Mouse (Mus musculus) spleen, postnatal 14 days (tissue): ENCODE measurements at regions not wholly inside any gene's neighbourhood (a gene's known extent, or its start where the extent isn't known, plus 50 kb on each side); places are given as distances from the start of the nearest gene placed in this dataset.

Source experiments
- DNase-seq, 2 experiments: peaks; one replicate each; pipeline ENCODE4 v3.0.0; 2021 to 2022; ENCODE audit warnings: low spot score in 2 of 2

DNA sequence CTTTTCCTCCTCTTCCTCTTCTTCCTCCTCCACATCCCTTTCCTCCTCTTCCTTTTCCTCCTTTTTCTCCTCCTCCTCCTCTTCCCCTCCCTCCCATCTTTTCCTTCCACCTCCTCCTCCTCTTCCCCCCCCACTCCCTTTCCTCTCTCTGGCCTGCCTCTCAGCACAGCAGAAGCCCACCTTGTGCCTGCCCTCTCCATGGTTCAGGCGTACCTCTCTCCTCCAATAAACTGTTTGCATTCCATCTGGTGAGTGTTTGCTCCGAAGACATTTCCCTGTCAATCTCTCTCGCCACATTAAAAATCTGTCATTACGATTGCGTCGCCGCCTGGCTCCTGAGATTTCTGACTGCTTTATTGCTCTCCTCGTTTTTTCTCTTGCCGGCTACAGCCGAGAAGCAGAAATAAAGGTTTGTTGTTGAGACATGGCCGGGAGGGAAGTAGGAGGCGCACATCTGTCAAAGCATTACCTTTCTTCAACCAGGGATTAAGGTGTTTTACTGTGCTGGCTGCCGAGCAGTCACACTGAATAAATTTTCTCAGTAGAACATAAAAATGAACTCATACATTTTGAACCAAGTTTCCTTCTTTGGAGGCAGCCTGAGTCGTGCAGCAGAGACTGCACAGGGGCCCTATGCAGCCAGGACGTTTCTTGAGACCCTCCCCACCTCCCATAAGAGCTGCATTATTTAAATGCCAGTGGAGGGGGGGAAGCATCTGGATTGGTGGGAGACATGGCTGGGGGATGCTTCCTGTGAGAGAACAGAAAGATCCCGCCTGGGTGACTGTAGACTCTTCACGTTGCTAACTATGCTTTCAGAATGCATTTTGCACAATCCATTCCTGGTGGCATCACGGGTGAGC lies 376.3 kb upstream of the 3110018I06Rik start:
- DNase-seq = no peak

- no peak for DNase-seq
Measured at GRCm38 (mm10) chr12:107118364-107118763, 370.1 kb upstream of the 3110018I06Rik start.

DNA sequence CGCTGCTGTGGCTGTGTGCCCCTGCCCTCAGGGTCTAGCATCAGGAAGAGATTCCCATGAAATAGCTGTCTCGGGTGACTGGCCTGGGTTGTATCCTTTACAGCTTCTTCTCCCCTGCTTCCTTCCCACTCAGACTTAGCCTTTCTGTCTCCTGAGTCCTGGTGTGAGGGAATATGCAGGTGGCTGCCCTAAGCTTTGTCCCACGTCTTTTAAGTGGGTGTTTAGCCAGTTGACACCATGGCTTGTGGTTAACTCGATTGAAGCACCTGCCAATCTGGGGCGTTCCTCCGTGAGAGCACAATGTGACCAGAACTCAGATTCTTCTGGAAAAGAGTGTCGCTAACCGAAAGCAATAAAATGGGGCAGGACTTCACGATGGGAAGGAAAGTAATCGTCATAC lies 369.4 kb upstream of the 3110018I06Rik start:
- DNase-seq = no peak

- no peak for DNase-seq
Measured at GRCm38 (mm10) chr12:107120486-107121186, 367.8 kb upstream of the 3110018I06Rik start.

DNA sequence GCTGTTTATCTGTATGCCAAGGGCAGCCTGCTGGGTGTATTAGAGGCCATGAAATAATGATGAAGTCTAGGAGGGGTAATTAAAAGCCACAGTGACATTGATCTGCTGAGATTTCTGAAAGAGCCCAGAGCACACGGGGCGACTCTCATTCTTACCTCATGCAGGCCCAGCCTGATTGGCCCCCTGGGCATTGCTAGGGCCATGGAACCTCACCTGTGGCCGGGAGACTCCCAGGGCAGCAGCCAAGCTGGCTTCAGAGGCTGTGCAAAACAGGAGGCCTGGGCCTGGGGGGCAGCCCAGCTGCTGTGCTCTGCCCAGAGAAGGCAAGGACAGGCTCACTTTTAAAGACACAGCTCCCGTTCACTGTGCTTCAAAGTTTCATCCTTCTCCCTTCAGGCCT lies 366.4 kb upstream of the 3110018I06Rik start:
- no peak for DNase-seq

- no peak for DNase-seq
Measured at GRCm38 (mm10) chr12:107123661-107124060, 364.8 kb upstream of the 3110018I06Rik start.

DNA sequence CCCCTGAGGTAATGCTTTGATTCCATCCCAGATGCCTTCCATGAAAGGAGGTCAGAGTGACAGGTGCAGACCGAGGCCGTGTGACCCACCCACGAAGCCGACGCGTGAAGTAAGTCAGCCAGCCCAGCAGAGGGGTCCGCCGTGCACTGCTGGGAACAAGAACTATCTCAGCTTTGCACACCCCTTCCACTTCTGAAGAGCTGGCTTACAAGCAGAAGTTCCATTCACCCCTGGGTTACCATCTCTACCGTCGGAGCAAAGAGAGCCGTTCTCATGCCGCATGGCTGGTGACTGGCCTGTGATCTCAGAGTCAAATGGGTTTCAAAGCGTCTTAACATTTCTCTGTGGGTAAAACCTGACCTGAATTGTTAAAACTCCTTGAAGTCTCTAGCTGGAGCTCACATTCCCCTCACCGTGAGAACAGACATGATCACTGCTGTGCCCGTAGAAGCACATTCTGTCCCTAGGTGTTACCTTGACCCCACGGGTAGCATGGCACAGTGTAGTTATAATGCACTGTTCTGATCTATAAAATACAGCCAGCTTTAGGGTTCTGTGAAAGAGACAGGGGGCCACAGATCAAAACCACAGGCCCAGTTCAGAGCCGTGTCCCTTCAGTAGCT lies 364.1 kb upstream of the 3110018I06Rik start:
- DNase-seq = no peak

DNA sequence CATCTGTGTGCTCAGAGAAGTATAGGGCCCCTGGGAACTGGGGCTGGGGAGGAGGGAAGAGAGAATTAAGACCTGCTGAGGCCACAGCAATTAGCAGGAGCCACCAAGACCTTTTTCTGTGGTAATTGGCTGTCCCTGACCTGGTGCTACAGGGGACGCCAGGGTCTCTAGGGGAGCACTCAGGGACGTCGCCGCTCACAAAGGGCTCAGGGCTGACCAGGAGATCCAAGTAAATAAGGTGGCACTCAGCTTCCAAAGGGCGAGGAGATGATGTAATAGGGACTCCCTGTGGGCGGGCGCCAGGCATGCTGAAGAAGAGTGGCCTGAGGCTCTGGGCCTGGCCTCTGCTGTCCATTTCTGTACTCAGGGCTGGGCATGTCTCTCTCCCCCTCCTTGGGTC lies 363.2 kb upstream of the 3110018I06Rik start:
- DNase-seq = no peak

DNA sequence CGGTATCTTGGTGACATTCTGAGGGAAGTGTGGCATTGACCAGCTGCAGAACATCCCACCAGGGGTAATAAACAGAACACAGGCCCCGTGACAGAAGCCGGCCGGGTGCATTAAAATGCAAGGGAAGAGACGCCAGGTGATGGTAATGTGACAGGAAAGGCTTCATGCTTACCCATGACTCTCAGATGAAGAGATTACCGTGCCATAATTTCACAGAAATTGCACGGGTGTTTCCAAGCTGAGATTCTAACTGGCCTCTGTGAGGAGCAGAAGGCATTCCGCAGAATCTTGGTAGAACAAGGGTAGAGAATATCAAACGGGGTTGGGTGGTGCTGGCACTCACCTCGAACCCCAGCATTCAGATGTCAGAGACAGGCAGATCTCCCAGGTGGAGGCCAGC lies 362.4 kb upstream of the 3110018I06Rik start:
- DNase-seq = no peak

- no peak for DNase-seq
Measured at GRCm38 (mm10) chr12:107127591-107127990, 360.8 kb upstream of the 3110018I06Rik start.

DNA sequence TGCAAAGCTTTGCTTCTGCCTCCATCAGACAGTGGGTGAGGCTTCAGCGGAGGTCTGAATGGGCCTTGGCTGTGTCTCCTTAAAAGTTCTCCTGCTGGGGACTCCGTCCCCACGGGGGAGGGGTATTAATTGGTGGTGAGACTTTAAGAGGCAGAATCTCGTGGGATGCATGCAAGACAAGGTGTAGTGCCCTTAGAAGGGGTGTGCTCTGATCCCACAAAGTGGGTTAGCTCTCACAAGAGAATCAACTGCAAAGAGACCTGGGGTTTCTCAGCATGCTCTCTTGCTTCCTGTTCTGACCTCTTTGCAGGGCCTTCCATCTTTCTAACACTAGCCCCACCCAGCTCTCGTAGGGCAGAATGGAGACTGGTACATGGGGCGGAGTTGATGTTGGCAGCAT lies 359.2 kb upstream of the 3110018I06Rik start:
- DNase-seq = no peak

DNA sequence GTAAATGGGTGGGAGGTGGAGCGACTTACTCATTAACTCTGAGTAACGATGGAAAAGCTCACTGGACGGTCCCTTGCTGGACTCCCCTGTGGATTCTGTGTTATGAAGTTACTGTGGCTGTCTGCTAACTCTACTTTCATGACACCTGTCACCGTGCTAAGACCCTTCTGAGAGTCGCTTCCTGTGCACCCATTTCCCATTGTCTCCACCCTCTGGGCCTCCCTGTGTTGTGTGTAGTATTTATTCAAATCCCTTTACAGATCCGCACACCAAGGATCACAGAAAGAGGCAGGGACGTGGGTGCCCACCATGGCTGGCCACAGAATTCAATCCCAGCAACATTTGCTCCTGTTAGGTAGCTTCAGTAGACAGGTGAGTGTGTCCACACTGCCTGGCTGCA lies 357.1 kb upstream of the 3110018I06Rik start:
- DNase-seq = no peak

- DNase-seq = no peak
Measured at GRCm38 (mm10) chr12:107131841-107132240, 356.6 kb upstream of the 3110018I06Rik start.

DNA sequence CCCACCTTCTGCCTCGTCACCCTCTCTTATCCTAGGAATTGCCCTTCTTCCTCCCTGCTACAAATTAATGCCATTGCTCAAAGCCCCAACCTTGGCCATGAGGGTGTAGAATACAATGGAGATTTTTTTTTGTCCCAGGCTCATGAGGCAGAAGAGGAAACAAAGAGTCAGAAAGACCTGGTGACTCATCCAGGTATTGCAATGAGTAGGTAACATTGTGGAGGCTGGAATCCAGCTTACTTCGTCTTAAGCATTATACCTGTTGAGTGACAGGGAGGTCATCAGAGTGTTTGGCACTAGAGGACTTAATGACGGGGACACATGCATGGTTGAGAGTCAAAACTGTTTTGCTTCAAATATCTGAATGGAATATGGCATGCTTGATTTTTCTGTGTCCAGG lies 355.9 kb upstream of the 3110018I06Rik start:
- no peak for DNase-seq

- DNase-seq = no peak
Measured at GRCm38 (mm10) chr12:107134353-107134752, 354.1 kb upstream of the 3110018I06Rik start.

GRCm38 (mm10) chr12:107138677-107139400 lies 349.6 kb upstream of the 3110018I06Rik start:
- DNase-seq = no peak

- DNase-seq = no peak
Measured at GRCm38 (mm10) chr12:107140957-107141595, 347.4 kb upstream of the 3110018I06Rik start.

- DNase-seq = no peak
Measured at GRCm38 (mm10) chr12:107142226-107142625, 346.2 kb upstream of the 3110018I06Rik start.

GRCm38 (mm10) chr12:107146608-107147121 lies 341.8 kb upstream of the 3110018I06Rik start:
- DNase-seq = no peak

- no peak for DNase-seq
Measured at GRCm38 (mm10) chr12:107148451-107148850, 340.0 kb upstream of the 3110018I06Rik start.

DNA sequence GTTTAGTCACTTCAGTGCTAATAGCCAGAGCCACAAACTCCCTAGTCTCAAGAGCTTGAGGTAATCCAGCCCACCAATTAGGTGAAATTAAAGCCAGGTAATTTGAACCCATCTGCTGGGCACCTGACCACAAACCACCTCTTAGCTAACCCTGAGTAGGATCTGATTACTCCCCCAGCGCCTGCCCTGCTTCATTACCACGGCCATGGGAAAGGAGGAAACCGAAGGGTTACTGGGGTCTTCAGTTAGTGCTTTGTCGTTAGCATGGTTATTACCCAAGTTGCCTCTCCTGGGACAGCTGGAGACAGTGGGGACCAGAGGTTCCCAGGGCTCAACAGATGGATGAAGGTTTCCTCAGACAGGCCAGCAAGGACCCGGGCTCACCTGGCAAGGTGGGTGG lies 337.3 kb upstream of the 3110018I06Rik start:
- no peak for DNase-seq
